Mouse (Mus musculus): Measurements from ENCODE around the gene Alkbh2.

DNA sequence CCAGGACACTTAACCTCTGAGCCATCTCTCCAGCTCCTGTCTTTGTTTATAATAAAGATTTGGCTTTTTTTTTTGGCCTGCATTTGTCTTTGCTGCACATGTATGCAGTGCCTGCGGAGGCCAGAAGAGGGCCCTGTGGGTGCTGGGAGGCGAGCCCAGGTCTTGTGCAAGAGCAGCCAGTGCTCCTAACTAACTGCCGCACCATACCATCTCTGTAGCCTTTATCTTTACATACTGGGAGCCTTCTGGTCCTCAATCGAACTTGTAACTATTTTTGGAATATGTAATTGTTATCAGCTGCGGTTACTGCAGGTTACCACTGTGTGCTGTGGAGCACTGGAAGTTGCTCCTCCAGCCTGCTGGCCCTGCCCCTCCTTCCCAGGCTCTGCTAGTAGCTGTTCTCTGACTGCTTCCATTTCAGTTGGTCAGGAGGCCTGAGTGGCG is 6.1 kb upstream of the Alkbh2 start:
- peak; percentile 59 for TF ChIP-seq CTCF (IDR thresholded peaks at IDR 0.05; ENCODE audit: low read depth, low read length)
- no peak for TF ChIP-seq POLR2A (IDR thresholded peaks at IDR 0.05; ENCODE audit: insufficient read depth, low read length)

All from ES-Bruce4 (cell line).